Comparison of ENCODE assay signal across 11 mouse cellular contexts in genomic region chr1:193751819-193752251, GRCm38 (mm10).
DNase-seq lines count a peak whose midpoint lies in the region; ATAC-seq and TF ChIP-seq lines count a peak whose summit lies in the region.
"Had no signal": no experiment of that assay in that cellular context is flagged by ENCODE, and none has a peak within 500 bp of the region (broad histone marks: within the 10 kb centered on the region; RNA-seq: fewer than 3 reads in every experiment).

No protein-coding gene starts in this region.

- no peak overlapping the region for H3K4me2 ChIP-seq in midbrain, embryonic 14.5 days (ENCODE audit: low read length)
- H3K4me2 ChIP-seq in intestine, postnatal 0 days (replicated peaks; ENCODE audit: low read depth) = no peak overlapping the region
- H3K4me2 ChIP-seq: limb, embryonic 15.5 days had no signal

- H3K36me3 ChIP-seq in midbrain, embryonic 14.5 days (ENCODE audit: control insufficient read depth, insufficient read depth, low read length) = no peaks in the 10 kb centered on the region
- no peaks in the 10 kb centered on the region for H3K36me3 ChIP-seq in intestine, postnatal 0 days (ENCODE audit: control insufficient read depth, insufficient read depth)
- H3K36me3 ChIP-seq: limb, embryonic 15.5 days had no signal

- no peak for TF ChIP-seq CTCF in brain, embryonic 14.5 days (IDR thresholded peaks at IDR 0.05; ENCODE audit: borderline replicate concordance, extremely low read depth, insufficient read depth, insufficient read length)
- TF ChIP-seq CTCF in intestine, postnatal 0 days (IDR thresholded peaks at IDR 0.05; ENCODE audit: low read depth) = no peak

- no peak for ATAC-seq in midbrain, embryonic 14.5 days (ENCODE audit: low FRiP score, low TSS enrichment)
- ATAC-seq in intestine, postnatal 0 days = no peak

- no peaks in the 10 kb centered on the region for H3K27me3 ChIP-seq in midbrain, embryonic 14.5 days (ENCODE audit: control insufficient read depth, insufficient read depth, low read length)
- no peaks in the 10 kb centered on the region for H3K27me3 ChIP-seq in intestine, postnatal 0 days (replicated peaks; ENCODE audit: control insufficient read depth, insufficient read depth, low read length)
- H3K27me3 ChIP-seq: limb, embryonic 15.5 days had no signal

- no peak for TF ChIP-seq POLR2A in brain, embryonic 14.5 days (IDR thresholded peaks at IDR 0.05; ENCODE audit: borderline replicate concordance, extremely low read depth, insufficient read depth, insufficient read length, poor library complexity, severe bottlenecking)

- no peak overlapping the region for H3K4me3 ChIP-seq in midbrain, embryonic 14.5 days (replicated peaks; ENCODE audit: low read depth, low read length)
- no peak overlapping the region for H3K4me3 ChIP-seq in intestine, postnatal 0 days (ENCODE audit: low read depth, low read length)
- H3K4me3 ChIP-seq: limb, embryonic 15.5 days had no signal

- 0 out of 2 replicates have a peak, but pooled peaks cover 3% of the 10 kb centered on the region for H3K4me1 ChIP-seq in midbrain, embryonic 14.5 days (ENCODE audit: control insufficient read depth, insufficient read depth, low read length)
- no peaks in the 10 kb centered on the region for H3K4me1 ChIP-seq in intestine, postnatal 0 days (replicated peaks; ENCODE audit: control insufficient read depth, insufficient read depth, low read length)
- H3K4me1 ChIP-seq: limb, embryonic 15.5 days had no signal

- intact Hi-C loops in heart, postnatal 25 days (cut with DNase I) = no loop called here

- H3K27ac ChIP-seq in midbrain, embryonic 14.5 days (replicated peaks; ENCODE audit: low read depth, low read length) = no peak overlapping the region
- no peak overlapping the region for H3K27ac ChIP-seq in intestine, postnatal 0 days (ENCODE audit: low read depth, low read length)
- H3K27ac ChIP-seq: limb, embryonic 15.5 days had no signal

- H3K9ac ChIP-seq in midbrain, embryonic 14.5 days (replicated peaks; ENCODE audit: low read length) = no peak overlapping the region
- H3K9ac ChIP-seq in intestine, postnatal 0 days (ENCODE audit: low read depth, low read length) = no peak overlapping the region
- H3K9ac ChIP-seq: limb, embryonic 15.5 days had no signal

- no peaks in the 10 kb centered on the region for H3K9me3 ChIP-seq in midbrain, embryonic 14.5 days (ENCODE audit: control insufficient read depth, low read length)
- H3K9me3 ChIP-seq in intestine, postnatal 0 days (ENCODE audit: control insufficient read depth) = no peaks in the 10 kb centered on the region
- H3K9me3 ChIP-seq: limb, embryonic 15.5 days had no signal

- DNase-seq in layer of hippocampus, adult 9-11 months = peak; percentile 14
- DNase-seq in layer of hippocampus, adult 9-10 months (ENCODE audit: low spot score) = no peak
- peak; percentile 76 for DNase-seq in brain, embryonic 14.5 days (ENCODE audit: low read depth)
- peak; percentile 85 for DNase-seq in cerebellum, adult 9-11 months
- DNase-seq in midbrain, embryonic 14.5 days = peak; percentile 37
- no peak for DNase-seq in heart, postnatal 25 days (ENCODE audit: low spot score)
- DNase-seq: gastrocnemius, postnatal 14 days; kidney, adult 2 months; thymus, postnatal 25 days had no signal

- 40% methylated on average over 4 of the region's 4 CpGs for WGBS in midbrain, embryonic 14.5 days
- WGBS in intestine, postnatal 0 days = 37% methylated on average over 4 of the region's 4 CpGs

Comparison
In these comparisons a context has a peak if more than half of its experiments do, and no peak if none do; other contexts are left out.
1. DNase-seq: peak in layer of hippocampus, adult 9-11 months (single experiment), brain, embryonic 14.5 days (single experiment), cerebellum, adult 9-11 months (single experiment) and midbrain, embryonic 14.5 days (single experiment); none in layer of hippocampus, adult 9-10 months (single experiment) and heart, postnatal 25 days (single experiment).